Mouse (Mus musculus) MEL (cell line): ENCODE data around the gene Olfr320.
"Not testable (repeated sequence)": the region's sequence is repeated elsewhere in the genome, so short reads cannot be mapped to it uniquely, and the experiment has no call there.

Experiments
- CTCF ChIP-seq, 3 experiments: IDR thresholded peaks in 2 of 3; conservative IDR thresholded peaks in 1 of 3; 2 replicates each; pipeline ENCODE4 v1.5.1; 2011 to 2012; ENCODE audit warnings: low read length in 3 of 3, low read depth in 2 of 3, mild to moderate bottlenecking in 2 of 3, improper control_type of control experiment in 1 of 3, inconsistent platforms in 1 of 3, mixed read lengths in 1 of 3, moderate library complexity in 1 of 3; ENCODE audit not compliant: control insufficient read depth in 1 of 3, insufficient read depth in 1 of 3, poor library complexity in 1 of 3, severe bottlenecking in 1 of 3
- GABPA ChIP-seq: IDR thresholded peaks from 2 replicates; pipeline ENCODE4 v1.6.1; 2012; ENCODE audit warnings: low read depth, mild to moderate bottlenecking, inconsistent platforms, low read length, improper control_type of control experiment, moderate library complexity
- GATA1 ChIP-seq: IDR thresholded peaks from 2 replicates; pipeline ENCODE4 v1.6.1; 2011; ENCODE audit warnings: low read depth, low read length, improper control_type of control experiment
- HCFC1 ChIP-seq: IDR thresholded peaks from 2 replicates; pipeline ENCODE4 v1.6.1; 2012; ENCODE audit warnings: low read depth, mild to moderate bottlenecking, inconsistent platforms, low read length, improper control_type of control experiment, moderate library complexity
- JUND ChIP-seq: IDR thresholded peaks from 2 replicates; pipeline ENCODE4 v1.6.1; 2011; ENCODE audit warnings: low read depth, mild to moderate bottlenecking, improper control_type of control experiment, low read length
- MAFK ChIP-seq: IDR thresholded peaks from 2 replicates; pipeline ENCODE4 v1.6.1; 2011; ENCODE audit warnings: low read depth, mild to moderate bottlenecking, low read length, improper control_type of control experiment, borderline replicate concordance
- MAZ ChIP-seq: IDR thresholded peaks from 2 replicates; pipeline ENCODE4 v1.6.1; 2012; ENCODE audit warnings: low read depth, mild to moderate bottlenecking, inconsistent platforms, low read length, improper control_type of control experiment
- POLR2A ChIP-seq, 2 experiments: IDR thresholded peaks; 2 replicates each; pipeline ENCODE4 v1.6.1; 2011 to 2012; ENCODE audit warnings: low read length in 2 of 2, mild to moderate bottlenecking in 2 of 2, control low read depth in 1 of 2, improper control_type of control experiment in 1 of 2, low read depth in 1 of 2, moderate library complexity in 1 of 2; ENCODE audit not compliant: control insufficient read depth in 1 of 2, insufficient read depth in 1 of 2, poor library complexity in 1 of 2
- POLR2AphosphoS2 ChIP-seq: IDR thresholded peaks from 2 replicates; pipeline ENCODE4 v1.6.1; 2011; ENCODE audit warnings: low read length, improper control_type of control experiment
- TCF12 ChIP-seq: IDR thresholded peaks from 2 replicates; pipeline ENCODE4 v1.6.1; 2014; ENCODE audit warnings: low read depth, mild to moderate bottlenecking, inconsistent platforms, low read length, improper control_type of control experiment, moderate library complexity
- UBTF ChIP-seq: IDR thresholded peaks from 2 replicates; pipeline ENCODE4 v1.6.1; 2012; ENCODE audit warnings: low read depth, mild to moderate bottlenecking, inconsistent platforms, low read length, improper control_type of control experiment, moderate library complexity, borderline replicate concordance; ENCODE audit not compliant: insufficient read depth
- USF1 ChIP-seq: IDR thresholded peaks from 2 replicates; pipeline ENCODE4 v1.6.1; 2014; ENCODE audit warnings: low read depth, mild to moderate bottlenecking, inconsistent platforms, low read length, improper control_type of control experiment, moderate library complexity

DNA sequence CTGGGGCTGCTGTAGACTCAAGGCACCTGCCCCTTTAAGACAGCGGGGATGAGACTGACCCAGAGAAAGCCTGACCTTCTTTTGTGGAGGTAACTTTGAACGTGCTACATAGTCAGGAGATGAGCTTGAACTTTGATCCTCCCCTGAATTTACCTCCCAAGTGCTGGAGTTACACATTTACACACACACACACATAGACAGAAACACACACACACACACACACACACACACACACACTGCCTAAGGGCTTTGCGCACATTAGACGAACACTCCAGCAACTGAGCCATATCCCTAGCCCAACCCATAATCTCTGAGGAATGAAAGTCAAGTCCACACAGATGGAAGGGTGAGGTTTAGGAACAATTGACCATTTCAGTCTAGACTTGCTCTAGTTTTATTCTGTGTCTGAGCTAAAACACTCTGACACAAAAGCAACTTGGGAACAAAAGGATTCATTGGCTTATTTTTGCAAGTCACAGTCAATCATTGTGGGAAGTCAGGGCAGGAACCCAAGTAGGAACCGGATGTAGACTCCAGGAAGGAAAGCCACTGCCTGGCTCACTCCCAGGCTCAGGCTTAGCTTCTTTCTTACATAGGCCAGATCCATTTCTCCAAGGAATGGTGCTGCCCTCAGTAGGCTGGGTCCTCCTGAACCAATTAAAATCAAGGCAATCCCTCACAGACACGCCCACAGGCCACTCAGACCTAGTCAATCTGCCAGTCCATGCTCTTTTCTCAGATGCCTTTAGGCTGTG, 47.2 kb downstream of the Olfr320 start:
- TF ChIP-seq POLR2A (IDR thresholded peaks at IDR 0.05; ENCODE audit: control insufficient read depth in 1 of 2, insufficient read depth in 1 of 2, low read depth in 1 of 2, low read length in 2 of 2, poor library complexity in 1 of 2); GATA1; CTCF (IDR thresholded peaks at IDR 0.05 in 2 of 3, conservative IDR thresholded peaks at IDR 0.05 in 1 of 3; ENCODE audit: control insufficient read depth in 1 of 3, insufficient read depth in 1 of 3, low read depth in 2 of 3, low read length in 3 of 3, poor library complexity in 1 of 3, severe bottlenecking in 1 of 3); USF1; POLR2AphosphoS2; HCFC1; UBTF; MAZ; GABPA; JUND; MAFK; TCF12: not testable (repeated sequence)
